Mouse (Mus musculus): ENCODE data around the gene Cfap45.

GRCm38 (mm10) chr1:172526380-172527081 lies 5.9 kb downstream of the Cfap45 start:
- TF ChIP-seq POLR2A (IDR thresholded peaks at IDR 0.05; ENCODE audit: low read depth, low read length) (no peak), CTCF (IDR thresholded peaks at IDR 0.05; ENCODE audit: extremely low read depth, insufficient read depth, insufficient read length, insufficient replicate concordance) (no peak)
